Mouse (Mus musculus) kidney, postnatal 36 days (tissue): ENCODE measurements around the gene Slc25a10.
"Not testable (repeated sequence)": the region's sequence is repeated elsewhere in the genome, so short reads cannot be mapped to it uniquely, and the experiment has no call there.

Experiments
- DNase-seq, 2 experiments: peaks; one replicate each; pipeline ENCODE4 v3.0.0; 2021 to 2022; ENCODE audit warnings: mixed read lengths in 2 of 2

Gene Slc25a10

DNA sequence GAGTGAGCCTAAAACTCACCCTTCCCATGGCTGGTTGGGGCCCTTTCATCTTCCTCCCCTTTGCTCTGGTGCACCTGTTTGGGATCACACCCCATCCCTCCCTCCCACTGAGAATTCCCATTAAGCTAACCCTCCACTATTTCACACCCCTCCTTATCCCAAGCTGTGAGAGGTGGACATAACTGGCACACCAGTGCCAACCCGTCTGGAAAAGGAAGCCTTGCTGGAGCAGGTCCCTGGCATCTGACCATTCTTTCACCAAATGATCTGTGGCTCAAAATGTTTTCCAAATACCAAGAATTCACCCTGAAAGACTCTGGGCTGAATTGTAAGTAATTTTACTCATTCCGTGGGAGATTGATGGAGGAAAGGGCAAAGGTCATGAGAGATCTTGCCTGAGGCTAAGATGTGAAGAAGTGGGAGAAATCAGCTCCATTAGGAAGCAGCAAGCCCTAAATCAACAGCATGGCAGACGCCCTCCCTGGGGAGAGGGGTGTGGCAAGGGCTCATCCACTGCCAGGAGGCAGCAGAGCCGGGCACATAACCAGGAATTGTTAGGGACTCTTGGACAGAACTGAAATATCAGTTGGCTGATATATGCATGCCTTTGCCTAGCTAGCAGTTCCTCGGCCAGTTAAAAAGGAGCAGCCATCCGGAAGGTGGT lies 21.3 kb downstream of the Slc25a10 start:
- peak in 1 of 2 experiments; percentile 48 for DNase-seq

DNA sequence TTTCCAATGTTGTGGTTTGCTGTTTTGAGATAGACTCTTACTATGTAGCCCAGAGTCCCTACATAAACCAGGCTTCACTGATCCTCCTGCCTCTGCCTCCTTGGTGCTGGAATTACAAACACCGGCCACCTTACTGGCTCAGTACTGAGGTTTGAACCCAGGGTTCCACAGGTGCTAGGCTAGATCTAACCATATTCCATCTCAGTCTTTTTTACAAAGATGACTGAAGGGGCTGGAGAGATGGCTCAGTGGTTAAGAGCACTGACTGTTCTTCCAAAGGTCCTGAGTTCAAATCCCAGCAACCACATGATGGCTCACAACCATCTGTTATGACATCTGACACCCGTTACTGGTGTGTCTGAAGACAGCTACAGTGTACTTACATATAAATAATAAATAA lies 22.6 kb downstream of the Slc25a10 start:
- not testable (repeated sequence) for DNase-seq

DNA sequence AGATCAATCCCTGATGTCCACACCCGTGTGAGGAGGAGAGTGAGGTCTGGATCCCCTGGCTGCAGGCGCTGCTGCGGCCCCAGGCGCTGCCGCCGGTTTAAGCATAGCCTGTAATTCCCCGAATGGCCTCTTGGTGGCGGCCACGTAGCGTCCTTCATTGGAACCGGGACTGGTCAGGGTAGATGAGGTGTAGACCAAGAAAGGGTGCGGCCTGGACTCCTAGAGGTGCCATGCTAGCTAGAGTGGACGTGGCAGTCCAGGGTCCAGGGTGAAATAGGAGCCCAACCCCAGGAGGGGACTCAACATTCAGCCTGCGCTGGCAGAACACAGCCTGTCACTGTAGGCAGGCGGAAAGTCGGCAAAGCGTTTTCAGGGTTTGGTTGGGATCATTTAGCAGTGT lies 24.0 kb downstream of the Slc25a10 start:
- peak; percentile 89 to 95 for DNase-seq

DNA sequence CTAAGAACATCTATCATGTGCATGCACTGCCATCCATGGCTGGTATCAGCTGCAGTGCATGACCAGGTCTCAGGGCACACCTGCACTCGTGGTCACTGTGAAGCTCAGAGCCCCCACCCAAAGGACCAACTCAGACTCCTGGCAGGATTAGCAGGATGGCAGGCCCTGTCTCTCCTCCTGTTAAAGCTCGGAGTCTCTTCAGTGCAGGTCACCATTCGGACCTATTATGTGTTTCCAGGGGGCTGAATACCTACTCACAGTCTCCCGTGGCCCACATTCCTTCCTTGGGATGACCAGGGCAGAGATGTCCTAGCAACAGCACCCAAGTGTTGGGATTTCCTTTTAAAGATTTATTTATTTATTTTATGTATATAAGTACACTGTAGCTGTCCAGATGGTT lies 25.5 kb downstream of the Slc25a10 start:
- no peak for DNase-seq

DNA sequence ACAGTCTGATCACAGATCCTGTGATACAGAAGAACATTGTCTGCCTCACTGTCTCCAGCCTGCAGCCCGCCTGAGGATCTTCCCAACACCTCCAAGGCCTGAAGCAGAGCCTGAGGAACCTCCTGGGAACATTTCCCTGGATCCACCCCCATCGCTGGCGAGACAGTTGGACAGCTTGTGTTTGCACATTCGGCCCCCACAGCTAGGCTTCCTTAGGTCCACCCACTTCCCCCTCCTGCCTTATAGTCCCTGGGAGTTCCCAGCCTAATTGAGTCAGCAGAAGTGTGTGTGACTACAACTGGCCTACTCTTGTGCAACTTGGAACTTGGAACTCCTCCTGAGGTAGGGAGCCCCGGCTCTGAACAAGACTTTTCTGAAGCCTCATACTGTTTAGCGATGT lies 26.4 kb downstream of the Slc25a10 start:
- DNase-seq, result no peak

DNA sequence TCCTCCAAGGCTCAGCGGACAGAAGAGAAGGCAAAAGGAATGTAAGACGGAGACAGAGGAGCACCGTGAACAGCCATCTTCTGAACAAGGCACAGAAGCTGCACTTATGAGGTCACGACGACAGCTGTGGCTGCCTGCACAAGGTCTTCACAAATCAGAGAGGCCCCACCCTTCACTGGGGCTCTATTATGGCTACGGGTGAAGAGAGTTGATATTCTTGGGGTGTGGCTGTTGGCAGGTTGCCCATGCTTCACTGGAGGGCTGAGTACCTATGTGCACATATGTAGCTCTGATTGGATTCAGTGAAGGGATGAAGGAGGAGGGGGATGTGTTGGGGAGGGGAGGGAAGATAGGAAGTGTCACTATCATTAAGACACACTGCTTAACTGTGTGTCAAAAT lies 26.9 kb downstream of the Slc25a10 start:
- DNase-seq, result no peak

DNA sequence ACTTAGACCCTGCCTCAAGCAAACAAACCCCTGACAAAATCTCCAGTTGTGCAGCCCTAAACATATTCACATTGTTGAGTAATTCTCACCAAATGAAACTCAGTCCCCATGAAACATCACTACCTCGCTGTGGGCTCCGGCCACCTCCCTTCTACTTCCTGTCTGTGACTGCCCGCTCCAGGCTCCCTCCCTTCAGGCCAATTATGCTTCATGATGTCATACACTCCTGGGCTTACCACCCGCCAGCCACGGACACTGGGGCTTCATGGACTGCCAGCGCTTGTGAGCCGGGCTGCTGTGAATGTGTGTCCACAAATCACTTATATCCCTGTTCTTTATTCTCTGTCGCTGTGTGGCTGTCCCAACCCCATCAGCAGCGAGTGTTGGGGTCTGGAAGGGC lies 28.1 kb downstream of the Slc25a10 start:
- peak; percentile 62 to 70 for DNase-seq

DNA sequence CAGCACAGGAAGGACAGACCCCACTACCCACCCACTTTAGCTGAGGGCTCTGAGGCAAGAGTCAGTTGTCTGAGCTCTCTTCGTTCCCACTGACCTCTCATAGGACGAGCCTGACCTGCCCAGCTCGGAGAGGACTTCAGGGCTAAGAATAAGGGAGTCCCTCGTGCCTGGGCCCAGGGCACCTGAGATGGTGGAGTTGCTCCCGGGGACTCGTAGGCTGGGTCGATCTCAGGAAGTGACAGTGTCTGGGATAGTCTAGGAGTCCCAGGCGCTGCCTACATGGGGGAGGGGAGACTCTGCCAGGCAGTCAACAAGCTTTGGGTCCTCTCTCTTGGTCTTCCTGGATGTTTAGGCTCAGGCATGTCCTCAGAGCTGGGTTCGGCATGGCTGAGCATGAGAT lies 28.9 kb downstream of the Slc25a10 start:
- no peak for DNase-seq

DNA sequence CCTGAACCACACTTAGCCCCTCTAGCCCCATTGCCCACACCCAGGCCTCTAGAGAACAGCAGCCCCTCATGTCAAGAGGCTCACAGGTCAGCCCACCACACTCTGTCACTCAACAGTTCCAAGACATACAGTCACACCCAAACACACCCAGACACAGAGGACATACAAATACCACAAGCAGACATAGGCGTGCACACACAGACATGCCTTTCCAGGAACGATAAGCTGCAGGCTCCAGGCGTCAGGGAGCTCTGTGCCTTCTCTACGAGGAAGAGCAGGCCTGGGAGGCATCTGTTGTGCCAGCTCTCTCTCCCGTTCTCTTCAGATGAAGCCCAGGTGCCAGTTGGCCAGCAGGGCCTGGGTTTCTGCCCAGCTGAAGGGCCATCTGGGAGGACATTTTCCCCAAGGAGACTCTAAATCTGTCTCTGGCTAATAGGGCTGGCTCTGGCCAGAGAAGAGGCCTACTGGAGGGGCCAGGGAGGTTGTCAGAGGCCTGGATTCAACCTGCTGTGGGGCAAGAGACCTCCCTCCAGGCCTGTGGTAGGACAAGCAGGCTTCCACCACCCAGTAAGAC lies 29.4 kb downstream of the Slc25a10 start:
- DNase-seq, result no peak

DNA sequence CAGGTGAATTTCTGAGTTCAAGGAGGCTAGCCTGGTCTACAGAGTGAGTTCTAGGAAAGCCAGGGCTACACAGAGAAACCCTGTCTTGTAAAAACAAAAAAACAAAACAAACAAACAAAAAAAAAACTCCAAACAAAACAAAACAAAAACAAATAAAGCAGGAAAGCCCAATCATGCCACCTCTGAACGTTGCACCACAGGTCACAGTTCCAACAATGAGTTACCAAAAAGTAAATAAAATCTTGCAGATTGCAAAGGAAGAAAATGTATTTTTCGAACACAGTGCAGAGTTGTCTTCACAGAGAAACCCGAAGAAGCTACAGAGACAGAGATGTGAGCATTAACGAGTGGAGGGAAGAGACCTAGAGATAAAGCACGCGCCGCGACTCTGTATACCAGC lies 30.9 kb downstream of the Slc25a10 start:
- DNase-seq, result no peak

DNA sequence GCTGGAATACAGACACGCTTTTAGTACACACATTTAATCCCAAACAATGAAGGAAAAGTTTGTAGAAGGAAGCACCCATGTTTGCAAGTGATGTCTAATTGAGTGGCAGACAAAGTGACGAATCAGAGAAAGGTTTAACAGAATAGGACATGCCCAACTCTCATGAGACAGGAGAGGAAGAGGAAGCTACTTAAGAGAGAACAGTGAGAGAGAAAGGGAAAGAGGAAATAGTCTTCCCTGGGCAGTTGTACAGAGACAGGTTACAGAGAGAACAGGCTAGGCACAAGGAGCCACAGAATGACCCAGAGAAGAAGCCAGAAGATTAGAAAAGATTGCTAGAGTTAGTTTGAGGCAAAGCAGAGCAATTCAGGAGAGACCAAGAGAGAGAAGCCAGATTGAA lies 34.3 kb downstream of the Slc25a10 start:
- DNase-seq, result no peak

DNA sequence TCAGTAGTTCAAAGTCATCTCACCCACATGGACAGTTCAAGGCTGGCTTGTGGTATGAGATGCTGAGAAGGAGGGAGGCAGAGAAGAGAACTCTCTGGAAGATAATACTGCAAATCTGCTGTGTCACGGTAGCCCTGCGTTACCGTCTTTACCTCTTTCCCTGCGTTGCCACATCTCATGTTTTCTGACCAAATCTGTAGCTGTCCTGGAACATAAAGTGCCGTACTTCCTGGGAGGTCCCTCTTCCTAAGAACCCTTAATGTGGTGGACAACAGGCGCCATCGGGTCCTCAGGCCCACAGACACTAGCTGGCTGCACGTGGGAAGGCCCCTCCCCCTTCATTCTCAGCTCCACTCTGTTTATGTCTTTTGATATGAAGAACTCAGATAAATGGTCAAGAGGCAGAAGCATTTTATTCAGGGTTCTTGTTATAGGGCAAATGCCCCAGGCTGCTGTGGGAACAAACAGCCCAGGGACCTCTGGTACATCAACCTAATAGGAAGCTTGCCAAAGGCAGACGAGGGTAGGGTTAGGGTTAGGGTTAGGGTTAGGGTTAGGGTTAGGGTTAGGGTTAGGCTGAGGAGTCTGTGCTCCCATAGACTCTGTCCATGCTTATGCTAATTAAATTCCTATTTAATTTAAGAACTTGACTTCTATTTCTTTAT lies 36.2 kb downstream of the Slc25a10 start:
- no peak for DNase-seq

DNA sequence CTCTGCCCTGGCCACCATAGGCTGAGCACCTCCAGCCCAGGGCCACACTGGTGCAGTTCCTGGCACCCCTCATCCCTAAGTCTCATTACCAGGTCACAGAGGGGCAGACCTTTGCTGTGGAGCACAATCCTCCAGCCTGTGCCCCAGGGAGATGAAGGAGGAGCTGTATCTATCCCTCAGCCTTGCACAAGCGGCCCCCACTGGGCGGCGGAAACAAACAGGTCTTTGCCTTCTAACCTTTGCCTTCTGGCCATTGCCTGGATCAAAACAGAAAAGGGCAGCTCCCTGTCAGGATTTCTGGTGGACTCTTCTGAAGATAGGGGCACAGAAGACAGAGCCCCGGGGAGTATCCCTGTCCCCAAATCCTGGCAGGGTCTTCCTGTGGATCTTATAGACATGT lies 37.3 kb downstream of the Slc25a10 start:
- DNase-seq, result peak in 1 of 2 experiments; percentile 57

DNA sequence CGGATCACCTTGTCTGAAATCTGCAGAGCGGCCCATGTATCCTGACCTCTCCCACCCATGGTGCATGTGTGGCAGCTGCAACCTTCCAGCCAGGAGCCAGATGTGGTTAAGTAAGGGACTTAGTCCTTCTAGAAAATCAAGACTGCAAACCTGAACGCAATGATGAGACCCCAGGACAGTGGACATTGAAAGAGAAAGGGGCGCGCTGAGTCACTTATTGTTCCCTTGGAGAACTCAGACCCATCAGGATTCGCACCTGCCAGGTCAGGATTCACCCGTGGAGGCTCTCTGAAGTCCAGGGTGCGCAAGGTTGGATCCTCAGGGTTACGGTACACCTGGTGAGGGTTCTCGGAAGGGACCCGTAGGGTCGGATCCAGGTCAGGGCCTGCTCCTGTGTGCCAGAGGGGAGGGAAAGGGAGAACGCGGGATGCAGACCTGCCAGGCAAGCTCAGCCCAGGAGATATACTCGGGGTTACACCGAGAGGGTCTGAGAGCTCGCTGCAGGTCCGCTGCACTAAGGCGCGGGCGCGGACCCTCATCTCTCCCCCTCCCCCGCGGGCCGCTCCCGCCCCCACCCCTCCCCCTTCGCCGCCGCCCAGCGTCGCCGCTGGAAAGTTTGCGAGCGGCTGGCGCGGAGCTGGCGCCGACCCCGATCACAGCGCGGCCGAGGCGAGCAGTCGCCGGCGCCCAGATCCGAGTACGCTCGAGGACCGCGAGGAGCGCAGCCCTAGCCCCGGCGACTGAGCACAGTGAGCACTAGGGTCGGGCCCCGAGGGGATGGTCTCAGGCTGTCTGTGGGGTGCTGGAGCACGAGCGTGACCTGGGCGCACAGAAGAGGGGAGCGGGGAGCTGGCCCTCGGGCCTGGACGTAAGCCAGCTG lies 38.7 kb downstream of the Slc25a10 start, which contains the start of gene Gcgr:
Gcgr (plus strand) TSS at position 615 of the 880 bp plus-strand sequence.
- peak in 1 of 2 experiments; percentile 55 for DNase-seq

DNA sequence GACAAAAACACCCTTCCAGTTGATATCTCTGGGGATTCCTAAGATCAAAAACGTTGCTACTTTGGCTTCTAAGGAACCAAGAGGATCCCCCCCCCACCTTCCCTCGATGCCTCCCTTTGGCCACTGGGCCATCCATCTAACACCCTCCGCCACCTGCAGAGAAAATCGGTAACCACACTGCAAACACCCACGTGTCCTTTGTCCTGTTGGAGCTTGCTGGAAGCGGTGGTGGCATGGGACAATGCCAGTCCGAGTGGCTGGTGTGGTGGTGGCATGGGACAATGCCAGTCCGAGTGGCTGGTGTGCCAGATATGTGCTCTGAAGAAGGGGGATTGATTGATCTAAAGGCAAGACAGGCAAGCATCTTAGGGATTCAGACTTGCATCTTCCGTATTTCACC lies 40.0 kb downstream of the Slc25a10 start:
- DNase-seq, result peak; percentile 51 to 56

DNA sequence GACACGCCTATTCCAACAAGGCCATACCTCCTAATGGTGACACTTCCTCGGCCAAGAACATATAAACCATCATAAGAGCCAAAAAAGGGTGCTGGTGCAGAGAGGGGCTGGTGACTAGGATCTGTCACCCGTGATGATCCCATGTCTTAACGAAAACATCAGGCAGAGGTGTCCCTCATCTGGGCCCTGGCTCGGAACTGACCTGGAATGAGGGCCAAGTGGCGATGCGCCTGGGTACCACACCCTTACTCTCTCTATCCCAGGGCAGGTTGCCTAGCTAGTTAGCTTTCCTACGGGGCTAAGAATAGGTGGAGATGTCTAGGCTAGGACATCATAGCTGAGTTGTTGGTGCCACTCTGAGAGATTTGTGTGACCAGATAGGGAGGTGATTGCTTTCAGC lies 42.5 kb downstream of the Slc25a10 start:
- DNase-seq, result no peak

DNA sequence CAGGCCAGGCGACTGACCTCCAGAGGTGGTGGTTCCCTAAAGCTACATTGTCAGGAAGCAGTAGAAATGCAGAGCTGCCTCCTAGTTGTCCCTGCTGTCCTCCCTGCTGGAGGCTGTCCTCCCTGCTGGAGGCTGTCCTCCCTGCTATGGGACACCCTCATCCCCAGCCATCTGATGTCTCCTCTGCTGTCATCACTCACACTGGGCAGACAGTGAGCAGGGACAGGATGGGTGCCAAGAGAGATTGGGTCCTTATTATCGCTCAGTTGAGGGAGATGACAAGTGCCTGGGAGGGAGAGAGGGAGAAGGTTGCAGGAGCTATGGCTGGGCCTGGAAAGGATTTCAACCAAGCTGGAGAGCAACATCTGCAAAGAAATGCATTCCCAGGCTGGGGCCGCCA lies 43.5 kb downstream of the Slc25a10 start:
- DNase-seq, result no peak

DNA sequence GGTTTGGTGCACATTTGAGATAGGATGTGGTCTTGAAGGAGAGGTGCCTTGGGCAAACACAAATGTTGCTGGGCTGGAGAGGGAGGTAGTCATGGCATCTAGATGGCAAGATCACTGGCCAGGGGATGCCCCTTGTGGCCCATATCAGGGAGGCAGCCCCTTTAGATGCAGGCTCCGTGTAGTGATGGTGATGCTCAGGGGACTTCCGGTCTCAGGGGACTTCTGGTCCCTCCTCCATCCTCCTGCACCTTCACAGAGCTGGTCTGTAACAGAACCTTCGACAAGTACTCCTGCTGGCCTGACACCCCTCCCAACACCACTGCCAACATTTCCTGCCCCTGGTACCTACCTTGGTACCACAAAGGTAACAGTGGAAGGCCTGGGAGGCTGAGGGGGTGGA lies 44.2 kb downstream of the Slc25a10 start:
- DNase-seq, result no peak

DNA sequence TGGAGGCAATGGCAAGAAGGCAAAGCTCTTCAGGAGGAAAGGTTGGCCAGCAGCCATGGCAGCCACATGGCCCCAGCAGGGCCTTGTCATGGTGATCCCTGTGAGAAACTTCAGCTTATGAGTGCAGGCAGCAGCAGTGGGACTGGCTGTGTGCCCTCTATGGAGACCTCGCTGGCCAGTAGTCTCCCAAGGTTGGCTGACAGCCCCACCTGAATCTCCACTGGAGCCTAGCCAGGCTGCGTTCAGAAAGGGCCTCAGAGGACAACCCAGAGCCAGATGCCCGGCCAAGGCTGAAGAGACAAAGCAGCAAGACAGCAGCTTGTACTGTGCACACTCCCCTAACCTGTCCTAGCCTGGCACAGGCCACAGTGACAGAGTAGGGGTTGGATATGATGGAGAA lies 46.8 kb downstream of the Slc25a10 start:
- DNase-seq, result peak; percentile 88 to 91

DNA sequence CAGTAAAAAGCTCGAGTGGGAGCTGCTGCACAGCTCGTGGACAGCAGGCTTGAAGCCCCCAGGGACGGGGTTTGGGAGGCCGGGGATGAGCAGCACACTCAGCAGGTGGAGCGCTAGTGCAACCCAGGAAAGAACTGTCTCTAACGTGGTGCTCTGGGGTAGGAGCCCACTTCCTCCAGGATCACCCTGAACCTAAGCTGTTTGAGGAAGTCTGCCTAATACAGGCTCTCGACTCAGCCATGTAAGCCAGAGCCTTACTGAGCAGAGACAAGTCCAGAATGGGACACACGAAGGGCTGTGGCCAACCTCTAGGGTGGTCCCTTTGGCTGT lies 47.3 kb downstream of the Slc25a10 start:
- DNase-seq, result no peak

DNA sequence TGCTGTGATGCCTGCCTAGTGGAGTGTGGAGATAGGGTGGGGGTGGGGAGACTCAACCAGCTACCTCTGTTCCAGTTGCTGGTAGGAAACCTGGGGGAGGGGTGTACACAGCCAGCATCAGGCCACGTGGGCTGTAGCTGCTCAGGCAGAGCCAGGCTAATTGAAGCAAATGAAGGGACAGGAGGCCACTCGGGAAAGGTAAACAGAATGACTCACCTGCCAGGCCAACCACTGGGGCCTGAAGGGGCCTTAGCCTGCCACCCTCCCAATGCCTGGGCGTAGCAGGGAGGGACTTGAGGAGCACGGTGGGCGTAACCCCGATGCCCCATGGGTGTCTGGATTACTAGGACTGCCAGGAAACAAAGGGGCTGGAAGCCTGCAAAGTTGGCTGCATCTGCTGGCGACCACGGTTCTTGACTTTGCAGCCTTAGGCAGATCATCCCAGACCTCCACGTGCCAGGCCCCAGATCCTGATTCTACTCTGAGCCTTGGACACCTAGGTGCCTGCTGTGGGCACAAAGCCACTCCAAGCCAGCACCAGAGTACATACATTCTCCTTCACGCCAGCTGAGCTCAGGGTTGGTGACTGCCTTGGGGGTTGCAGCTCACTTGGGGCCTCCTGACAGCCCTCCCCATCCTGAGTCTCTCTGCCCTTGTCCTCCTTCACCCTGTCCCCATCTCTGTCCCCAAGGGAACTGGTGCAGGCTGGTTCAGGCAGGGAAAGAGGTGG lies 47.8 kb downstream of the Slc25a10 start:
- DNase-seq, result peak; percentile 77 to 88

DNA sequence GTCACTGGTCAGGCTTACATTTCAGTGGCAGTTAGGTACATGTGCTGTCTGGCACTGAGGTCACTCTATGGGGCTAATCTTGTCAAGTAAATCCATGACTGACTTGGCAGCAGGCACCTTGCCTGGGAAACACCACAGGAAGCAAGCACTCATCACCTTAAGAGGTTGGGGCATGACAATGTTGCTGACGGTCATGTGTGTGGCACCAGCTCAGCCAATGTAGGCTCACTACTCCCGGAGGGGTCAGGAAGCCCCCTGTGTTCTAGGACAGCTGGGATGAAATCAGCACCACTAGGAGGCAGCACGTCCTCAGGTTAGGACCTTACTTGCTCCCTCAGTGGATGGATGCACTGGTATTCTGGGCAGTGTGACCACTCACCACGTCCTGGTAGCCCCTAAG lies 50.3 kb downstream of the Slc25a10 start:
- peak in 1 of 2 experiments; percentile 67 for DNase-seq

DNA sequence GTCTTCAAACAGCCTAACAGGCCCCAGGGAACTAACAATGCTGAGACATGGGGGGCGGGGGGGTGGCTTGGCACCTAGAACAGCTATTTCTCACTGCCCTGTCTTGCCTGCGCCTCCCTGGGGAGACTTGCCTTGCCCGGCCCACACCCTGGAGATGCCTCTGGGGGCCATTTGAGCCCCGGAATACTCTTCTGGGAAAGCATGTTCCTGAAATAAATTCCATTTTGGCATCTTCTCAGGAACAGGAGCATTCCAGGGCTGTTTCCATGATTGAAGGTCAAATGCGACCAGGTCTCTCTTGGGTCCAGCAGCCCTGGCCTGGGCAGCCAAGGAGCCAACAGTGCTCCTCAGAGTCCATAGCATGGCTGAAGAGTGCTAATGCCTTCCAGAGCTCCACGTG lies 50.7 kb downstream of the Slc25a10 start:
- peak in 1 of 2 experiments; percentile 21 for DNase-seq
